Mouse (Mus musculus): ENCODE data around the gene Klf15.

- no peak for TF ChIP-seq CTCF (conservative IDR thresholded peaks at IDR 0.05; ENCODE audit: low read length)
- no peak for TF ChIP-seq POU5F1 (IDR thresholded peaks at IDR 0.05; ENCODE audit: borderline replicate concordance, low read length)
These were observed 33.0 kb downstream of the Klf15 start for GRCm38 (mm10) chr6:90495282-90495912.

Data from E14TG2a.4 (cell line).